Mouse (Mus musculus) limb, embryonic 10.5 days (tissue): ENCODE results near the gene Timp2. TPM values are rescaled to one million over a fixed set of nuclear protein-coding genes. Genes with fewer than 3 reads are reported as not detected.

Experiments used
- DNase-seq: peaks from one replicate; pipeline ENCODE4 v3.0.0-alpha.2; 2017; ENCODE audit warnings: low spot score
- H3K27ac ChIP-seq: fragments of 300-500 bp; sonication (generic); 2 replicates; pipeline ENCODE4 v1.5.1; 2016; ENCODE audit warnings: mild to moderate bottlenecking
- H3K27me3 ChIP-seq: fragments of 300-500 bp; sonication (generic); 2 replicates; pipeline ENCODE4 v1.6.1; 2016; ENCODE audit warnings: low read depth, mild to moderate bottlenecking; ENCODE audit not compliant: poor library complexity, severe bottlenecking
- H3K36me3 ChIP-seq: fragments of 300-500 bp; sonication (generic); 2 replicates; pipeline ENCODE4 v1.6.1; 2016; ENCODE audit warnings: mild to moderate bottlenecking, moderate library complexity
- H3K4me1 ChIP-seq: fragments of 300-500 bp; sonication (generic); 2 replicates; pipeline ENCODE4 v1.6.1; 2016
- H3K4me3 ChIP-seq: fragments of 300-500 bp; sonication (generic); 2 replicates; pipeline ENCODE4 v1.5.1; 2016; ENCODE audit warnings: mild to moderate bottlenecking, moderate library complexity
- H3K9me3 ChIP-seq: fragments of 300-500 bp; sonication (generic); replicated peaks from 2 replicates; pipeline ENCODE4 v1.6.1; 2016; ENCODE audit warnings: mild to moderate bottlenecking
- WGBS: fragments of 180-500 bp; shearing (Covaris S2); methylation state at CpG from one replicate; pipeline ENCODE4 v1.1.7; 2016; 5-methylcytosine and 5-hydroxymethylcytosine counted together
- polyA plus RNA-seq: library from polyadenylated mRNA; unstranded; fragments of >200 nt; fragmentation: Nextera tagmentation; extraction: Ambion mirVana; gene quantifications from 2 replicates; pipeline ENCODE4 v1.2.1, GENCODE M21; 2016

Gene Timp2
- polyA plus RNA-seq, 1 experiment from 2014 or later, result 49.6 TPM

DNA sequence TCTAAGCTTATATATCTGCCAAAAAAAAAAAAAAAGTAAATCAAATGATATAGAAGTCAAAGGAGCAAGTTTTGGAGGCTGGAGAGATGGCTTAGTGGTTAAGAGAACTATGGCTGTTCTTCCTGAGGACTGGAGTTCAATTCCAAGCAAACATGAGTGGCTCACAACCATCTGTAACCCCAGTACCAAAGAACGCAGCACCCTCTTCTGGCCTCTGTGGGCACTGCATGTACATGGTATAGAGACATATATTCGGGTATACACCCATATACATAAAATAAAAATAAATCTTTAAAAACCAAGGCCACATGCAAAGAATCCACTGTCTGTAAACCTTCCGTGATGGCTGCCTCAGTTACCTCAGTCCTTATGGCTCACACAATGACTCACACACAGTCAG lies 85.7 kb downstream of the Timp2 start:
- no peak overlapping the region for H3K4me3 ChIP-seq
- WGBS, result 94% methylated on average over 3 of the region's 3 CpGs
- peaks cover 98% of the 10 kb centered on the region for H3K36me3 ChIP-seq
- no peaks in the 10 kb centered on the region for H3K9me3 ChIP-seq
- no peaks in the 10 kb centered on the region for H3K4me1 ChIP-seq
- DNase-seq, result no peak
- H3K27me3 ChIP-seq, result no peaks in the 10 kb centered on the region
- H3K27ac ChIP-seq, result no peak overlapping the region

DNA sequence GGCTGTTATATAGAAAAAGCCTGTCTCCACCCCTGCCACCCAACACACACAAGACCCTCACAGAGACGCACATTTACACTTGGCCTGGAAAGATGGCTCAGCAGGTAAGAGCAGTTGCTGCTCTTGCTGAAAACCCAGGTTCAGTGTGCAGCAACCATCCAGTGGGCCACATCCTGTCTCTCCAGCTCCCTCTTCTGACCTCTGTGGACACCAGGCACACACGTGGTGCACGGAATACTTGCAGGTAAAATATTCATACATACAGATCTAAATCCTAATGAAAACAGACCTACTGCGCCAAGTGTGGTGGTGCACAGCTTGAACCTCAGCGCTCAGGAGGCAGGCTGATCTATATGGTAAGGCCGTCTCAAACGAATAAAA lies 88.9 kb downstream of the Timp2 start:
- Histone ChIP-seq H3K4me3 (no peak overlapping the region), H3K27me3 (no peaks in the 10 kb centered on the region), H3K9me3 (no peaks in the 10 kb centered on the region), H3K4me1 (no peaks in the 10 kb centered on the region), H3K36me3 (peaks cover 98% of the 10 kb centered on the region), H3K27ac (no peak overlapping the region)
- WGBS, result 96% methylated on average over 7 of the region's 7 CpGs
- DNase-seq, result no peak

GRCm38 (mm10) chr11:118266044-118266665 lies 89.4 kb downstream of the Timp2 start:
- Histone ChIP-seq H3K4me3 (no peak overlapping the region), H3K36me3 (peaks cover 98% of the 10 kb centered on the region), H3K4me1 (no peaks in the 10 kb centered on the region), H3K27ac (no peak overlapping the region), H3K9me3 (no peaks in the 10 kb centered on the region), H3K27me3 (no peaks in the 10 kb centered on the region)
- no peak for DNase-seq
- 91% methylated on average over 10 of the region's 10 CpGs for WGBS

DNA sequence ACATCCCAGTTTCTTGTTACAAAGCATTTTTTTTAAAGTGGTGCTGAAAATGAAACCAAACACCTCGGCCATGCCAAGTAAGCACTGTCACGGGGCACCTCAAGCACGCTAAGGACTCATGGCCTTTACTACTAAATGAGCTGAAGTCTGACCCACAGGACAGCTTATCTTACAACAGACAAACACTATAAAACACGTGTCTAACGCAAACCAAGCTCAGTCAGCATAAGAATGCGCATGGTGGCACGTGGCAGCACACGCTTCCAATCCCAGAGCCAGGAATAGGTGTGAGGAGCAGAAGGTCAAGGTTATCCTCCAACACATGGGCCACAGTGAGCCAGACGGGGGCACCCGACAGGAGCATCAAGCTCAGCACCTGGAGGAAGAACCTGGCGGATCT lies 89.9 kb downstream of the Timp2 start:
- Histone ChIP-seq H3K4me1 (no peaks in the 10 kb centered on the region), H3K9me3 (no peaks in the 10 kb centered on the region), H3K4me3 (no peak overlapping the region), H3K36me3 (peaks cover 99% of the 10 kb centered on the region), H3K27me3 (no peaks in the 10 kb centered on the region), H3K27ac (no peak overlapping the region)
- DNase-seq, result no peak
- WGBS, result 95% methylated on average over 11 of the region's 11 CpGs

DNA sequence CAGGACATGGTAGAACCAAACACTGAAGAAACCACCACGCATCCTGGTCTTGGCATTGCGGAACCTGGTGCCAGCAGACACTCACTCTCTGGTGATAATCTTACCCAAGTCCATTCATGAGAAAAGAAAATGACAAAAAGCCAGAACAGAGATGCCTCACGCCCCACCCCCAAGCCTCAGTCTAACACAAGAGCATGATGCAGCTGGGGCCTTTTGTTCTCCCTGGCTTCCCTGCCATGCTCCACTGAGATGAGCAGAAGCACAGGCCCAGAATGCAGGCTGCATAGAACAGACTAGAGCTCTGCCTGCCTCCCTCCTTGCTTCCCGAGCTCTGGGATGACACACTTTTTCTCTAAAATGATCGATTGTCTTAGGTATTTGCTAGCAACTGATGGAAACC lies 92.4 kb downstream of the Timp2 start:
- H3K27me3 ChIP-seq, result no peaks in the 10 kb centered on the region
- DNase-seq, result no peak
- H3K27ac ChIP-seq, result no peak overlapping the region
- no peaks in the 10 kb centered on the region for H3K9me3 ChIP-seq
- peaks cover 100% of the 10 kb centered on the region for H3K36me3 ChIP-seq
- 92% methylated on average over 5 of the region's 5 CpGs for WGBS
- H3K4me1 ChIP-seq, result no peaks in the 10 kb centered on the region
- H3K4me3 ChIP-seq, result no peak overlapping the region

- 94% methylated on average over 8 of the region's 8 CpGs for WGBS
- Histone ChIP-seq H3K4me1 (peaks cover under 1% of the 10 kb centered on the region; the same call in 1 of the 2 replicates), H3K27me3 (no peaks in the 10 kb centered on the region), H3K4me3 (no peak overlapping the region), H3K27ac (no peak overlapping the region), H3K9me3 (no peaks in the 10 kb centered on the region), H3K36me3 (peaks cover 92% of the 10 kb centered on the region)
- no peak for DNase-seq
These were observed 95.5 kb downstream of the Timp2 start for GRCm38 (mm10) chr11:118260081-118260480.

DNA sequence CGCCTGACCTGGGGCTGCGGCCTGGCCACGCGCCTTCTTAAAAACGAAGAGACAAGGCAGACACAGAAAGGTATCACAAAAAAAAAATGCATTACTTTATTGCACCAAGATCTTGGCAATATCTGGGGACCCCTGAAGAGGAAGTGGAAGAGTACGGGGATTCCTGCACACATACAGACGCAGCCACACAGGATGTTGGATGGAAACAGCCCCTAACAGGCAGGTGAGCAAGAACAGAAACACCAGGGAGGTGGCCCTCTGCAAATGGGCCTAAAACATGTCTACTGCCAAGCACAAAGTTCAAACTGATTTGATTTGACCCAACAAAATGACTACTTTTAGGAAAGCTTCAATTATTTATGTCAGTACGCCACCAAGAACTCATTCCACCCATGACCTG lies 96.0 kb downstream of the Timp2 start:
- Histone ChIP-seq H3K36me3 (peaks cover 87% of the 10 kb centered on the region), H3K27me3 (no peaks in the 10 kb centered on the region), H3K9me3 (no peaks in the 10 kb centered on the region), H3K4me1 (peaks cover 6% of the 10 kb centered on the region), H3K27ac (no peak overlapping the region), H3K4me3 (no peak overlapping the region)
- no peak for DNase-seq
- 99% methylated on average over 8 of the region's 8 CpGs for WGBS

DNA sequence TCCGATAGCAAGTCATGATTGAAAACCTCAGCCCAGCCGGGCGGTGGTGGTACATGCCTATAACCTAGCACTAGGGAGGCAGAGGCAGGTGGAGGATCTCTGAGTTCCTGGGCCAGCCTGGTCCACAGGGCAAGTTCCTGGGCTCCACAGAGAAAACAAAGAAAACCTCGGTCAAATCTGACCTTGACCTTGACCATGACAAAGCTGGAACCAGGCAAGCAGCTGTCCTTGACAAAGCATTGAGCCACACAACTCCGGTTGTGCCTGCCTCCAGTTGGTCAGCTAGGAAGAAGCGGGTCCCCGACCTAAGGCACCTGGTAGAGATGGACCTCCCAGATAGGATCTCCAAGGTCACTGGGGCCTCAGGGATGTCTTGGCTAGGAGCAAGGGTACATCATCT lies 99.2 kb downstream of the Timp2 start:
- H3K36me3 ChIP-seq, result peaks cover 55% of the 10 kb centered on the region
- H3K9me3 ChIP-seq, result no peaks in the 10 kb centered on the region
- 93% methylated on average over 7 of the region's 7 CpGs for WGBS

GRCm38 (mm10) chr11:118254159-118254951 lies 101.2 kb downstream of the Timp2 start:
- no peak for DNase-seq
- Histone ChIP-seq H3K9me3 (no peaks in the 10 kb centered on the region), H3K27ac (peak overlapping the region; percentile 68), H3K27me3 (no peaks in the 10 kb centered on the region), H3K36me3 (peaks cover 35% of the 10 kb centered on the region), H3K4me3 (no peak overlapping the region), H3K4me1 (peaks cover 25% of the 10 kb centered on the region)
- WGBS, result 71% methylated on average over 15 of the region's 15 CpGs

More for the DNA sequence above, 99.2 kb downstream of the Timp2 start:
- Histone ChIP-seq H3K4me3 (no peak overlapping the region), H3K27ac (no peak overlapping the region), H3K27me3 (no peaks in the 10 kb centered on the region), H3K4me1 (peaks cover 19% of the 10 kb centered on the region)
- DNase-seq, result no peak

DNA sequence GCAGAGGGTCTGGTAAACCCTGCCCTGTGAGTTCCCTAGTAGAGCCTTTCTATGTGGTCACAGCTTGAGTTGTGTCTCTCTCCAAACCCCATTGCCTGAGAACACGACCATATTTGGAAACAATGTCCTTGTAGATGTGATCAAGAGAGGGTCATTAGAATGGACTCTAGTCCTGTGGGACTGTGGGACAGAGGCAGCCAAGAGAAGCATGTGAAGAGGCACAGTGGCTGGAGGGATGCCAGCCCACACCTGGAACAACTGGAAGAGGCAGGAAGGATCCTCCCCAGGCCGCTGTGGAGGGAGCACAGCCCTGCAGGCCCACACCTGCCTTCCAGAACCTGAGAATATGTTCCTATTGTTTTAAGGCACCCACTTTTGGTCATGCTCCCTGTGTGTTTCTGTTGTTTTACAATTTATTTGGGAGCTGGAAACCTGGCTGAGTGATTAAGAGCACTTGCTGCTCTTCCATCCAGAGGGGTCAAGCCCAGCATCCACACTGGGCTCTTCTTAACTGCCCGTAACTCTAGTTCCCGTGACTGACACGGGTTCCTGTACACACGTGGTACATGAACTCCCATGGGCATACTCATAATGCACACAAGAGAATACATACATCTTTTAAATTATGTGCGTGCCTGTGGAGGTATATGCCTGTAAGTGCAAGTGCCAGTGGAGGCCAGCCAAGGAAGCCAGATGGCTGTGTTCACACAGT lies 101.9 kb downstream of the Timp2 start:
- H3K4me3 ChIP-seq, result no peak overlapping the region
- no peaks in the 10 kb centered on the region for H3K27me3 ChIP-seq
- DNase-seq, result no peak
- peak overlapping the region; percentile 68 for H3K27ac ChIP-seq
- no peaks in the 10 kb centered on the region for H3K9me3 ChIP-seq
- H3K4me1 ChIP-seq, result peaks cover 32% of the 10 kb centered on the region
- peaks cover 27% of the 10 kb centered on the region for H3K36me3 ChIP-seq
- 89% methylated on average over 7 of the region's 7 CpGs for WGBS

Other genes with a start within 250 kb of the Timp2 start
- gene Dnah17, start 225.1 kb downstream of the Timp2 start, polyA plus RNA-seq, result 0.23 and 0.24 TPM in 2 replicates
- 17.9 and 22.6 TPM in 2 replicates for gene Cyth1, start 107.1 kb downstream of the Timp2 start, polyA plus RNA-seq
- gene Usp36, start 65.5 kb downstream of the Timp2 start, polyA plus RNA-seq, result 25.6 and 27.4 TPM in 2 replicates
- 0.61 and 1.1 TPM in 2 replicates for gene Cep295nl, start 13.2 kb downstream of the Timp2 start, polyA plus RNA-seq
- 2.7 and 3.4 TPM in 2 replicates for gene Lgals3bp, start 46.4 kb upstream of the Timp2 start, polyA plus RNA-seq
- 24.1 and 25.9 TPM in 2 replicates for gene Cant1, start 63.3 kb upstream of the Timp2 start, polyA plus RNA-seq
- gene C1qtnf1, start 72.5 kb upstream of the Timp2 start, polyA plus RNA-seq, result 1.9 and 3.1 TPM in 2 replicates
- 7.1 and 8.8 TPM in 2 replicates for gene Engase, start 121.1 kb upstream of the Timp2 start, polyA plus RNA-seq